Mouse (Mus musculus) stomach, embryonic 15.5 days (tissue): Measurements from ENCODE around the gene G430095P16Rik. TPM values are rescaled to one million over a fixed set of nuclear protein-coding genes. Genes with fewer than 3 reads are reported as not detected.

Source experiments
- ATAC-seq: fragments of 200-750 bp; cut with Nextera tagmentation; 2 replicates; pipeline ENCODE4 v1.8.0; 2017; ENCODE audit warnings: low read depth, moderate number of reproducible peaks, moderate TSS enrichment; ENCODE audit not compliant: insufficient read depth, low FRiP score
- H3K27ac ChIP-seq: fragments of 300-500 bp; sonication (generic); 2 replicates; pipeline ENCODE4 v1.5.1; 2015; ENCODE audit warnings: mild to moderate bottlenecking, inconsistent platforms
- H3K27me3 ChIP-seq: fragments of 300-500 bp; sonication (generic); replicated peaks from 2 replicates; pipeline ENCODE4 v1.6.1; 2015; ENCODE audit warnings: inconsistent platforms
- H3K36me3 ChIP-seq: fragments of 300-500 bp; sonication (generic); 2 replicates; pipeline ENCODE4 v1.6.1; 2015; ENCODE audit warnings: inconsistent platforms
- H3K4me1 ChIP-seq: fragments of 300-500 bp; sonication (generic); 2 replicates; pipeline ENCODE4 v1.6.1; 2015; ENCODE audit warnings: inconsistent platforms
- H3K4me2 ChIP-seq: fragments of 300-500 bp; sonication (generic); 2 replicates; pipeline ENCODE4 v1.6.1; 2015; ENCODE audit warnings: mild to moderate bottlenecking, inconsistent platforms
- H3K4me3 ChIP-seq: fragments of 300-500 bp; sonication (generic); replicated peaks from 2 replicates; pipeline ENCODE4 v1.5.1; 2015; ENCODE audit warnings: inconsistent platforms
- H3K9ac ChIP-seq: fragments of 300-500 bp; sonication (generic); 2 replicates; pipeline ENCODE4 v1.6.1; 2015; ENCODE audit warnings: inconsistent platforms
- H3K9me3 ChIP-seq: fragments of 300-500 bp; sonication (generic); 2 replicates; pipeline ENCODE4 v1.6.1; 2016; ENCODE audit warnings: inconsistent platforms
- WGBS: fragments of 180-500 bp; shearing (Covaris S2); methylation state at CpG from one replicate; pipeline ENCODE4 v1.1.7; 2015; 5-methylcytosine and 5-hydroxymethylcytosine counted together
- polyA plus RNA-seq: library from polyadenylated mRNA; unstranded; fragments of >200 nt; fragmentation: Nextera tagmentation; extraction: Ambion mirVana; gene quantifications from 2 replicates; pipeline ENCODE4 v1.2.1, GENCODE M21; 2015

Gene G430095P16Rik
- polyA plus RNA-seq, 1 experiment from 2014 or later = 4.1 TPM

GRCm38 (mm10) chr8:84738266-84738665 lies 15.5 kb downstream of the G430095P16Rik start:
- H3K4me1 ChIP-seq = peaks cover 68% of the 10 kb centered on the region
- H3K9ac ChIP-seq = peak overlapping the region; percentile 16; the same call in 1 of the 2 replicates

GRCm38 (mm10) chr8:84738715-84739400 lies 16.1 kb downstream of the G430095P16Rik start:
- WGBS = 67% methylated on average over 10 of the region's 10 CpGs

More at GRCm38 (mm10) chr8:84738266-84738665, 15.5 kb downstream of the G430095P16Rik start:
- 37% methylated on average over 10 of the region's 10 CpGs for WGBS
- no peaks in the 10 kb centered on the region for H3K27me3 ChIP-seq
- ATAC-seq = no peak
- peak overlapping the region; percentile 3 for H3K27ac ChIP-seq
- H3K4me3 ChIP-seq = no peak overlapping the region
- H3K36me3 ChIP-seq = no peaks in the 10 kb centered on the region
- no peaks in the 10 kb centered on the region for H3K9me3 ChIP-seq
- 0 out of 2 replicates have a peak overlapping the region, but pooled peaks have one; percentile 10 for H3K4me2 ChIP-seq

GRCm38 (mm10) chr8:84739401-84739742 lies 16.6 kb downstream of the G430095P16Rik start:
- no peaks in the 10 kb centered on the region for H3K36me3 ChIP-seq
- H3K9me3 ChIP-seq = no peaks in the 10 kb centered on the region
- ATAC-seq = no peak
- no peak overlapping the region for H3K4me2 ChIP-seq
- no peak overlapping the region for H3K4me3 ChIP-seq
- H3K9ac ChIP-seq = no peak overlapping the region
- 13% methylated on average over 1 of the region's 1 CpGs for WGBS
- peak overlapping the region; percentile 3; the same call in 1 of the 2 replicates for H3K27ac ChIP-seq
- peaks cover 72% of the 10 kb centered on the region for H3K4me1 ChIP-seq
- no peaks in the 10 kb centered on the region for H3K27me3 ChIP-seq

More at GRCm38 (mm10) chr8:84738715-84739400, 16.1 kb downstream of the G430095P16Rik start:
- no peak for ATAC-seq
- Histone ChIP-seq H3K27me3 (no peaks in the 10 kb centered on the region), H3K4me1 (peaks cover 68% of the 10 kb centered on the region), H3K27ac (peak overlapping the region; percentile 3), H3K9me3 (no peaks in the 10 kb centered on the region), H3K36me3 (no peaks in the 10 kb centered on the region), H3K4me2 (no peak overlapping the region), H3K4me3 (no peak overlapping the region), H3K9ac (no peak overlapping the region)

GRCm38 (mm10) chr8:84740895-84741843 lies 18.4 kb downstream of the G430095P16Rik start:
- Histone ChIP-seq H3K36me3 (no peaks in the 10 kb centered on the region), H3K4me1 (peaks cover 85% of the 10 kb centered on the region), H3K27ac (peak overlapping the region; percentile 91), H3K27me3 (no peaks in the 10 kb centered on the region), H3K9me3 (no peaks in the 10 kb centered on the region), H3K4me2 (no peak overlapping the region), H3K4me3 (no peak overlapping the region), H3K9ac (no peak overlapping the region)
- no peak for ATAC-seq
- WGBS = 52% methylated on average over 13 of the region's 13 CpGs

DNA sequence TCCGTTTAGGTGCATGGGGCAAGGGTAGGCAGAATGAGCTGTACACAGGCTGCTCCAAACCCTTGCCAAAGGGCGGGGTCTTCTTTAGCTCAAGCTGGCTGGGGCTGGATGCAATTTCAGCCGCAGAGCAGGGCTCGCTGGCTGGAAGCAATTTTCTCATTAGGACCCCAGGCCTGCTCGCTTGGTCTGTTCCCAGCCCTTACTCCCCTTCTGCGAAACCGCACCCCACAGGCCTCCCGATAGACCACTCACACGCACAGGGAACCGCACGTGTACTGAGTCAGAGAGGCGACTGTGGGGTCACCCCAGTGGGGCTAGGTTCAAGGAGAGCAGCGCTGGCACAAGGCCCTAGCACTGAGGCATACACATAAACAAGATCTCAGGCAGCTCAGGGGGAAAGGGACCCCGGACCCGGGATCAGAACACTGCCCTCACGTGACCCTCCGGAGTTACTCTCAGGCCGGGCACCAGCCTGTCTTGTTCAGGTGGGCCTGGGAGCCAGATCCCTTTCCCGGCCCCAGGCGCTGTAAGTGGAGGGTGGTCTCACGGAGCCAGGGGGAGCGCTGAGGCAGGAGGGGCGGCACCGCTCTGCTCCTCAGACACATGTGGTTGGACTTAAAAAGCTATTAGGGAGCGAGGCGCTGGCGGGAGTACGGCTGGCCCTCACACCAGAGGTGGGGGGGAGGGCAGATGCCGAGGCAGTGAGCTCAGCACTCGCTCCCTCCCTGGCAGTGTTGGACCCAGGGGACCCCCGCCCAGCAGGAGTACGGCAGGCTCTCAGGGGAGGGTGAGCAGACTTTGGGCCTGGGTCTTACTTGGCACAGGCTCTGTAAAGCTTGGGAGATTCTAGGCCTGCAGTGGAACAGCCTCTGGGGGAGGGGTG lies 19.6 kb downstream of the G430095P16Rik start:
- H3K9me3 ChIP-seq = no peaks in the 10 kb centered on the region
- no peaks in the 10 kb centered on the region for H3K27me3 ChIP-seq
- H3K36me3 ChIP-seq = no peaks in the 10 kb centered on the region
- 24% methylated on average over 32 of the region's 32 CpGs for WGBS
- peak; percentile 54 for ATAC-seq
- no peak overlapping the region for H3K9ac ChIP-seq
- peak overlapping the region; percentile 42 for H3K4me2 ChIP-seq
- H3K4me1 ChIP-seq = peaks cover 90% of the 10 kb centered on the region
- H3K27ac ChIP-seq = peak overlapping the region; percentile 91
- H3K4me3 ChIP-seq = no peak overlapping the region

DNA sequence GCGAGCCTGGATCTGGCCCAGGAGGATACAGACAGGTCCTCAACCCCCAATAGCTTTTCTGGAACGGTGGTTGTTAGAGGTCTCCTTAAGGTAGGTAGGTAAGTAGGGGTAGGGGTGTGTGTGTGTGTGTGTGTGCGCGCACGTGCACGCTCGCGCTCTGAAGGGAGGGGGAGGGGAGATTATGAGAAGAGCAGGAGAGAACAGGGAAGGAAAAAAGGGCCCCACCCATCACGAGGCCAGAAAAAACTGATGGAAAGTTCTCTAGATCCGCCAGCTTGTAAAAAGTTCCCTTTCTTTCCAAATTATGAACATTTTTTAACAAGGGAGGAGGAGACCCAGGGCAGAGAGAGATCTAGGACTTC lies 20.2 kb downstream of the G430095P16Rik start:
- H3K4me2 ChIP-seq = peak overlapping the region; percentile 42
- WGBS = 16% methylated on average over 10 of the region's 10 CpGs
- H3K27ac ChIP-seq = peak overlapping the region; percentile 91
- ATAC-seq = peak; percentile 12
- H3K9me3 ChIP-seq = no peaks in the 10 kb centered on the region
- no peaks in the 10 kb centered on the region for H3K36me3 ChIP-seq
- H3K9ac ChIP-seq = no peak overlapping the region
- peaks cover 84% of the 10 kb centered on the region for H3K4me1 ChIP-seq
- no peak overlapping the region for H3K4me3 ChIP-seq
- no peaks in the 10 kb centered on the region for H3K27me3 ChIP-seq

DNA sequence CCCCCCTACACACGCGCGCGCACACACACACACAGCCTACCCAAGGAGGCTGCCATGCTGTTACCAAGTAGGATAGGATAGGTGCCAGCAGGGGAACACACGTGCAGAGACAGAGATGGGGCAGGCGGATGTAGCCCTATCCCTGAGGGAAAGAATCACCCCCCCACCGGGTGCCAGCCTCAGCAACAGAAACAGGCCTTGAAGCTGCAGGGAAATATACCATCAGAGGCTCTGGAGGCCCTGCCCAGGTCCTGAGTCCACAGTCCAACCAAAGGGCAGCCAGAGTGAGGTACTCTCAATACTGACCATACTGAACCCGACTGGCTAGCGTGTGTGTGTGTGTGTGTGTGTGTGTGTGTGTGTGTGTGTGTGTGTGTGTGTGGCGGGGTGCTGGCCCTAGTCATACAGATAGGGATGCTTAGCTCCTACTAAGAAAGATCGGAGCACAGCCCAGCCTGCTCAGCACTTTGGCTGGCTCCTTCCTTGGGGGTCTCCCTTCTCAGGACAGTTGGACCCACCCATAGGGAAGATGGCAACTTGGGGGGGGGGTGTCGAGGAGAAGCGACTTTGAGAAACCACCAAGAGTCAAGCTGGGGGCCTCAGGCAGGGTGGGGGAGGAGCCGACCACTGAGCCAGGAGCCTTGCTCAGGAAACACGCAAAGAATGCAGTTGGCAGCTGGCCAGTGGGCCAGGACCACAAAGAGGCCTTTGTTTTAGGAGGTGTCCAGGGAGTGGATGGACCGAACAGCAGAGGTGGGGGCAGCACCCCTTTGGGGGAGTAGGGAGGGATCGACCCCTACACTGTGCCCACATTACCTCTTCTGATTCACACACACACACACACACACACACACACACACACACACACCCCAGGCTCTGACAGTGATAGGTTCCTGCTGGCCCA lies 21.0 kb downstream of the G430095P16Rik start:
- Histone ChIP-seq H3K4me1 (peaks cover 76% of the 10 kb centered on the region), H3K27me3 (no peaks in the 10 kb centered on the region), H3K27ac (peak overlapping the region; percentile 91), H3K4me3 (no peak overlapping the region), H3K9ac (no peak overlapping the region), H3K36me3 (no peaks in the 10 kb centered on the region), H3K9me3 (no peaks in the 10 kb centered on the region), H3K4me2 (peak overlapping the region; percentile 42)
- peak; percentile 38 for ATAC-seq
- WGBS = 19% methylated on average over 17 of the region's 17 CpGs

- peaks cover 66% of the 10 kb centered on the region for H3K4me1 ChIP-seq
- WGBS = 18% methylated on average over 17 of the region's 17 CpGs
- ATAC-seq = peak; percentile 9; the same call in 1 of the 2 replicates
- H3K27ac ChIP-seq = peak overlapping the region; percentile 91
- H3K36me3 ChIP-seq = no peaks in the 10 kb centered on the region
- no peak overlapping the region for H3K4me3 ChIP-seq
- H3K9me3 ChIP-seq = no peaks in the 10 kb centered on the region
- no peak overlapping the region for H3K9ac ChIP-seq
- H3K4me2 ChIP-seq = peak overlapping the region; percentile 16
- no peaks in the 10 kb centered on the region; the same call in 1 of the 2 replicates for H3K27me3 ChIP-seq
These were observed 22.5 kb downstream of the G430095P16Rik start for GRCm38 (mm10) chr8:84745032-84745925.

DNA sequence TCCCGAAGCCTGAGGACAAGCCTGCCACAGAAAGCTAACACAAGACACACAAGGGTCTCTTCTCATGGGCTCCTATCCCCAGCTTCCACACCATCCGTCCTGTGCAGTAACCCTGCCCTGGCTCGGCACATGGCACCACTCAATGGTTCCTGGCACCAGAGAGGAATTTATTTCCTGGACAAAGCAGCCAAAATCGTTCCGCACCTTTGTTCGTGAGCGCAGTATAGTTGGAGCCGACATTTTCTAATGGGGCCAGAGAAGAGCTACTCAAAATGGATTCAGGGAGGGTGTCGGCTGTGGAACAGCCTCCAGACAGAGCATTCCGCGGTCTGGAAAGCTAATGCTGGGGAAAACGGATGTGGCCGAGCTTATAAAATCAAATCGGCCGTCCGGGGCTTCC lies 26.7 kb downstream of the G430095P16Rik start:
- no peak for ATAC-seq
- Histone ChIP-seq H3K36me3 (0 out of 2 replicates have a peak, but pooled peaks cover 4% of the 10 kb centered on the region), H3K4me2 (no peak overlapping the region), H3K27me3 (no peaks in the 10 kb centered on the region; the same call in 1 of the 2 replicates), H3K4me1 (peaks cover 25% of the 10 kb centered on the region), H3K9ac (no peak overlapping the region), H3K4me3 (no peak overlapping the region), H3K9me3 (no peaks in the 10 kb centered on the region), H3K27ac (peak overlapping the region; percentile 40; the same call in 1 of the 2 replicates)
- WGBS = 70% methylated on average over 16 of the region's 16 CpGs
